Mouse (Mus musculus) CD4-positive, CD25-positive, alpha-beta regulatory T cell, adult 4 months (primary cell): ENCODE measurements at regions not wholly inside any gene's neighbourhood (a gene's known extent, or its start where the extent isn't known, plus 50 kb on each side); places are given as distances from the start of the nearest gene placed in this dataset.
A peak's percentile ranks its signal among the peaks of the same experiment; 100 is the strongest.

ENCODE experiments used
- ATAC-seq: one replicate; pipeline ENCODE4 v1.8.0; 2017

DNA sequence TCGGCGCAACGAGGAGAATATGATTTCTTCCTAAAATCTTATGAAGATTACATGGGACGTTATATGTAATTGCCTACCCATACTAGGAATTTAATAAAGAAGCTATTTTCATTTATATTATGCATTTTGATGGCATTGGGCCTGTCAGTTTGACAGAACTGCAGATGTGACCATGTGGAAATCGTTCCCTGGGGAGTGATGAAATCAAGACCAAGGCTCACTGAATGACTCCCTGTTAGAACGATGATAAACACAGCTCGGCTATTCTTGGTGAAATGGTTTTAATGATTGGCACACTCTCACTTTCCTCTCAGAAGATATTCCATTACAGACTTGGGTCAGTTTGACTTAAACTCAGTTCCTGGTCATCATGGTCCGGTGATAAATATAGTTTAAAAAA lies 246.4 kb downstream of the Btg1 start:
- ATAC-seq, result no peak

GRCm38 (mm10) chr10:96866468-96866867 lies 249.7 kb downstream of the Btg1 start:
- no peak for ATAC-seq

GRCm38 (mm10) chr10:96871559-96872160 lies 254.9 kb downstream of the Btg1 start:
- ATAC-seq, result peak; percentile 74

DNA sequence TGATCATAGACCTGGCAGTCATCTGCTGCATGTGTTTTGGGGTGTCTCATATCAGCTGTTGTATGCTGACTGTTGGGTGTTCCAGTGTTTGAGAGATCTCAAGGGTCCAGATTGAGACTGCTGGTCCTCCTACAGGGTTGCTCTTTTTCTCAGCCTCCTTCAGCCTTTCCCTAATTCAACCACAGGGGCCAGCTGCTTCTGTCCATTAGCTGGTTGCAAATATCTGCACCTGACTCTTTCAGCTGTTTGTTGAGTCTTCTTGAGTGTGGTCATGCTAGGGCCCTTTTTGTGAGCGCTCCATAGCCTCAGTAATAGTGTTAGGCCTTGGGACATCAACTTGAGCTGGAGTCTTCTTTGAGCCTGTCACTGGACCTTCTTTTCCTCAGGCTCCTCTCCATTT lies 257.8 kb downstream of the Btg1 start:
- no peak for ATAC-seq

GRCm38 (mm10) chr10:96875676-96876075 lies 258.9 kb downstream of the Btg1 start:
- ATAC-seq, result no peak

GRCm38 (mm10) chr10:96879425-96879824 lies 262.6 kb downstream of the Btg1 start:
- ATAC-seq, result no peak

DNA sequence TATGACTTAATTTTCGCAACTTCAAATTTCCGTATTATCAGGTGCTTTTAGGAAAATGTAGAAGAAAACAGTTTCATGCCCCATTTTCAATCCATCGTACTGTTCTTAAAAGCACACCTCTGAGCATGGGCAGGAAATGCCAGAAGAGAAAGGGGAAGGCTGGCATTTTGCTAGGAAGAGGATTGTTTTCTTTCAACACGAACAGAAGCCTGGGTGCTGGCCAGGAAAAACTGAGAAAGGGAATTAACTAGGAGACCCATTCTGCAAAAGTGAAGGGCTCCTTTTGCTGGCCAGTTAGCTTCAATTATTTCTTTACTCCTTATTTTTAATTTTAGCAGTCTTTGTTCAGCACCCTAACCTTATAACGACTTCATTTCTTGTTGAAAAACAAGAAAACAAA lies 264.0 kb downstream of the Btg1 start:
- ATAC-seq, result no peak

DNA sequence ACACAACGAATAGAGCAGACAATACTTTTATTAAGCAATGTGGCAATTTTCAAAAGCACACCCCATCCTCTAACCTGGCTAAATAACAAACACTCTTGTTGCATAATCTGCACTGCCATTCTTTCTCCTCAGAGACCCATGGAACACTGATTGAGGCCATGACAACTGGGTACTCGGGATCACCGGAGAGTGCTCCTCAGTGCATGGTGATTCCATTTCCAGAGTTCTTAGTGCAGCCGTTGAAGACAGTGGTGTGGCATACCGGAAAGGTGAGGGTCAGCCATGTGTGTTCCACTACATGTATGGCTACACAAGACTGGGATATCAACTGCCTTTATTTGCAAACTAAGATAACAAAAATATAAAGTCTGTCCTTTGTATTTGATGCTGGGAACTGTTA lies 264.4 kb downstream of the Btg1 start:
- ATAC-seq, result no peak

GRCm38 (mm10) chr10:96881660-96882059 lies 264.9 kb downstream of the Btg1 start:
- no peak for ATAC-seq

GRCm38 (mm10) chr10:96901150-96901549 lies 284.3 kb downstream of the Btg1 start:
- ATAC-seq, result no peak

- no peak for ATAC-seq
Observed at GRCm38 (mm10) chr10:96905098-96905809, 288.4 kb downstream of the Btg1 start.

DNA sequence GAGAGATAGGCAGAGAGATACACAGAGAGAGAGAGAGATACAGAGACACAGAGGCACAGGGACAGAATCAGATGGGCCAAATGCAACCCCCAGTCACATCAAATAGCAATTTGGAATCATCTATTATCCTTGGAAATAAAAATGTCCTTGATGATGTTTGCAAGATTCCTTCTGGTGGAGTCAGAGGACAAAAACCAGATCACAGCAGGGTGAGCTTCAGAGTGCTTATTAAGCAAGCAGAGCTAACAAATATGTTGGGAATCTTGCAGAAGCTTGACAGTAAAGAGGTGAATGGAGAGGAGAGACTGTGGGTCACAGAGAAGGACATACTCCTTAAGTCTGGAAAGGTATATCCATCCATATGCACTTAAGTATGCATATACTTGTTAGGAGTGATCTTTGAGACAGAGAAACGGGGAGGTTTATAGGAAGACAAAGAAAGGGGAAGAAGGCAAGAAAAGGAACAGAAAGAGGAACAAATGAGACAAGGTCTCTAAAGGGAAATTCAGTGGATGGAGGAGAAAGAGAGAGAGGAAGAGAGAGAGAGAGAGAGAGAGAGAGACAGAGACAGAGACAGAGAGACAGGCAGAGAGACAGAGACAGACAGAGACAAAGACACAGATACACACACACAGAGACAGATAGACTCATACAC lies 293.0 kb downstream of the Btg1 start:
- no peak for ATAC-seq

GRCm38 (mm10) chr10:96921181-96921580 lies 304.4 kb downstream of the Btg1 start:
- no peak for ATAC-seq

DNA sequence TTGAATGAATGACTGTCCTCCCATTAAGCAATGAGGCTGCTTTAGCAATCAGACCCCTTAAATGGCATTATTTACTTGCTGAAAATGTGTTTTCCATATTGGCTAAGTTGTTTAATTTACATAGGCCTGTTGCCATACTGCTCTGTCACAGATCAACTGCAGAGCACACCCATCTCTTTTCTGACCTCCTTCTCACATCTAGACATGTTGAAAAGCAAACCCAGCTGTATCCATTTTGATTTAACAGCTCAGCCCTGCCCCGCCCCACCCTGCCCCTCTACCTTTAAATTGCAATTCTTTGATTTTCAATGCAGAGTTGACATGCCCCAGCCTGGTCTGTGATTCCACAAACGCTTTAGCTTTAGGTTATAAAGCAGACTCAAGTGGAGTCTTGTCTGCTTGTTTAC lies 307.5 kb downstream of the Btg1 start:
- ATAC-seq, result no peak

GRCm38 (mm10) chr10:96924722-96925121 lies 307.9 kb downstream of the Btg1 start:
- no peak for ATAC-seq

DNA sequence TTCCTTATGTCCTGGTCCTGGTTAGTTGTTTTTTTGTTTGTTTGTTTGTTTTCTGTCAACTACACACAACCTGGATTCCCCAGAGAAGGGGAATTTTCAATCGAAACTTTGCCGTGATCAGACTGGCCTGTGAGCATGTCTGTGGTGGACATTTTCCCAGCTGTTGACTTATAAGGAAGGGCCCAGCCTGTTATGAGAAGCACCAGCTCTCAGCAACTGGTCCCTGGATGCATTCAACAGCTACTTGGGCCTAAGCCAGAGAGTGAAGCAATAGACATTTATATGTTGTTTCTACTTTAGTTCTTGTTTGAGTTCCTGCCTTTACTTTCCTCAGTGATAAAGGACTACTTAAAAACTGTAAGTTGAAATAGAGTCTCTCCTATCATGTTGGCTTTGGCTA lies 309.0 kb downstream of the Btg1 start:
- no peak for ATAC-seq

- ATAC-seq, result peak; percentile 84
Observed at GRCm38 (mm10) chr10:96934661-96935060, 317.9 kb downstream of the Btg1 start.

GRCm38 (mm10) chr10:96940887-96941518 lies 324.2 kb downstream of the Btg1 start:
- no peak for ATAC-seq

DNA sequence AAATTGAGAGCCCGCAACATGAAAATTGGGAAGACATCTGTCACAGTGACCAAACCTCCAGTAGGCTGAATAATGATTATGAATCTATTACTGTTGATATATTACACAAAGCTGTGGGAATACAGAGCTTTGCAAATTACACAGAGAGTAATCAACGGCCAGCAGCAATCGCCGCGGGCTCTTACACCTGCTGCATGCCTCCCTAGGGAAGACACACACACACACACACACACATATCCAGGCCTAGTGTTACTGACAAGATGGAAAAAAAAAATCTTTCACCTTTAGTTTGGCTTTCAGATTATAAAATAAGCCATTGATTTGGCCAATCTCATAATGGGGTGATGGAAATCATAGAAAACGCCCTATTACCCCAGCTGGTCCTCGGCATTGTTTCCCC lies 327.4 kb downstream of the Btg1 start:
- no peak for ATAC-seq

DNA sequence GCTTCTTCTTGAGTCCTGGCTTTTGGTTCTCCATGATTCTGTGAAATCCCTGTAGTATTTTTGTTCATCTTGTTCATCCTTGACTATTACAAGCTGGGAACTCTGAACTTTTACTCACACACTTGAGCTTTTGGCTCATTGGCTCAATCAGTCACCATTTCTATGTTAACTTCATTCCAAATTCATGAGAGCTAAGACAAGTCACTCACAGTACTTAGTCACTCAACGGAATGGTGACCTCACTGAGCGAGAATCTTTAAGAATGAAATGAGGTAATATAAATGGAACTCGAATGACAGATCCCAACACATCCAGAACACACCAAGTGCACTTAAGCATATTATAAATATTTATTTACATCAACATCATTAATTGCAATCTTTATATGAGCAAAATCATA lies 331.2 kb downstream of the Btg1 start:
- no peak for ATAC-seq

- no peak for ATAC-seq
Observed at GRCm38 (mm10) chr10:96948871-96949270, 332.1 kb downstream of the Btg1 start.

GRCm38 (mm10) chr10:96955036-96955775 lies 338.4 kb downstream of the Btg1 start:
- ATAC-seq, result no peak
